In the genomic region with DNA sequence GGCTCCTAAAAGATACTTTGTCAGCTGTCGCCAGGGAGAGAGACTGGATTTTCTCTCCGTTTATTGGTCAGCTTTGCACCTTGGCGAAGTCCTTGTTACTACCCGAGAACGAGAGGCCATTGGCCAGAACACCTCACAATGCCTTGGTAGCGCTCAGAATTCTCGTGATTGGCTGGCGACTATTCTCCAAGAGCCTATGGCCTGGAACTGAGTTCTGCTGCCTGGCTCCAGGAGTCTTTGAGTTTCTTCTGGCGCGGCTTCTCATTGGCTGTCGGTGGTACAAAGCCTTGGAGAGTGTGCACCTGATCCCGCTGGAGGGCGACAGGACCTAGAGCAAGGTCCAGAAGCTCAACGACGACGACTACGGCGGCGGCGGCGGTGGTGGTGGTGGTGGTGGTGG, we compare ENCODE assay signal across 8 mouse cellular contexts. TPM values are rescaled to one million over a fixed set of nuclear protein-coding genes. Genes with fewer than 3 reads are reported as not detected.
DNase-seq lines count a peak whose midpoint lies in the region; ATAC-seq and TF ChIP-seq lines count a peak whose summit lies in the region.

A gene (plus strand): TSS at position 216 of the 400 bp plus-strand sequence.

- H3K27me3 ChIP-seq in embryonic facial prominence, embryonic 15.5 days, result no peaks in the 10 kb centered on the region
- no peaks in the 10 kb centered on the region for H3K27me3 ChIP-seq in hindbrain, postnatal 0 days (ENCODE audit: insufficient read depth, low read length)
- no peaks in the 10 kb centered on the region for H3K27me3 ChIP-seq in liver, embryonic 11.5 days (replicated peaks; ENCODE audit: control insufficient read depth, insufficient read depth, low read length)
- H3K27me3 ChIP-seq in midbrain, postnatal 0 days (ENCODE audit: insufficient read depth, low read length), result no peaks in the 10 kb centered on the region

- peak within 1 kb of the TSS; percentile 22 for H3K4me2 ChIP-seq in embryonic facial prominence, embryonic 15.5 days (replicated peaks)
- peak within 1 kb of the TSS; percentile 35; the same call in 1 of the 2 replicates for H3K4me2 ChIP-seq in hindbrain, postnatal 0 days (ENCODE audit: low read depth, low read length)
- peak within 1 kb of the TSS; percentile 71 for H3K4me2 ChIP-seq in liver, embryonic 11.5 days
- H3K4me2 ChIP-seq in midbrain, postnatal 0 days (ENCODE audit: low read depth, low read length, poor library complexity, severe bottlenecking), result peak within 1 kb of the TSS; percentile 21; the same call in 1 of the 2 replicates

- no peak within 1 kb of the TSS for H3K4me3 ChIP-seq in embryonic facial prominence, embryonic 15.5 days (replicated peaks)
- peak within 1 kb of the TSS; percentile 21 for H3K4me3 ChIP-seq in hindbrain, postnatal 0 days (ENCODE audit: low read length)
- peak within 1 kb of the TSS; percentile 32 for H3K4me3 ChIP-seq in liver, embryonic 11.5 days (ENCODE audit: low read depth, low read length)
- H3K4me3 ChIP-seq in midbrain, postnatal 0 days (ENCODE audit: low read depth, low read length), result peak within 1 kb of the TSS; percentile 19; the same call in 1 of the 2 replicates

- ATAC-seq in CD4-positive, CD25-positive, alpha-beta regulatory T cell, adult 4 months, result peak; percentile 92
- ATAC-seq in activated CD4-positive, CD25-positive, alpha-beta regulatory T cell, adult 4 months, result peak; percentile 36
- ATAC-seq in embryonic facial prominence, embryonic 15.5 days (ENCODE audit: insufficient number of reproducible peaks, low FRiP score, low TSS enrichment, low read depth), result peak; percentile 70; the same call in 1 of the 2 replicates
- ATAC-seq in hindbrain, postnatal 0 days, result peak; percentile 86
- ATAC-seq in liver, embryonic 11.5 days (replicated peaks; ENCODE audit: low FRiP score), result peak; percentile 48
- ATAC-seq in midbrain, postnatal 0 days (ENCODE audit: low FRiP score), result peak; percentile 73; the same call in 1 of the 2 replicates

- 25% methylated on average over 21 of the region's 21 CpGs for WGBS in embryonic facial prominence, embryonic 15.5 days
- 16% methylated on average over 21 of the region's 21 CpGs for WGBS in hindbrain, postnatal 0 days
- whole genome bisulfite sequencing in liver, embryonic 11.5 days, result 14% methylated on average over 21 of the region's 21 CpGs
- WGBS in midbrain, postnatal 0 days, result 23% methylated on average over 21 of the region's 21 CpGs

- DNase-seq in hindbrain, postnatal 0 days (ENCODE audit: low spot score), result peak; percentile 74
- DNase-seq in liver, embryonic 11.5 days (ENCODE audit: low spot score), result peak; percentile 54
- peak; percentile 83 for DNase-seq in midbrain, postnatal 0 days (ENCODE audit: low spot score)
- no peak for DNase-seq in adipocyte (ENCODE audit: low spot score)
- DNase-seq in layer of hippocampus, postnatal 36 days, result no peak

- no peaks in the 10 kb centered on the region for H3K9me3 ChIP-seq in embryonic facial prominence, embryonic 15.5 days (replicated peaks)
- no peaks in the 10 kb centered on the region for H3K9me3 ChIP-seq in hindbrain, postnatal 0 days (ENCODE audit: low read length)
- H3K9me3 ChIP-seq in liver, embryonic 11.5 days (ENCODE audit: control insufficient read depth, low read length), result no peaks in the 10 kb centered on the region
- H3K9me3 ChIP-seq in midbrain, postnatal 0 days (ENCODE audit: low read length), result no peaks in the 10 kb centered on the region

- no peak within 1 kb of the TSS for H3K9ac ChIP-seq in embryonic facial prominence, embryonic 15.5 days
- peak within 1 kb of the TSS; percentile 30; the same call in 1 of the 2 replicates for H3K9ac ChIP-seq in hindbrain, postnatal 0 days (replicated peaks; ENCODE audit: low read length)
- 0 out of 2 replicates have a peak within 1 kb of the TSS, but pooled peaks have one; percentile 27 for H3K9ac ChIP-seq in liver, embryonic 11.5 days (ENCODE audit: low read depth, low read length)
- no peak within 1 kb of the TSS for H3K9ac ChIP-seq in midbrain, postnatal 0 days (replicated peaks; ENCODE audit: low read length, poor library complexity, severe bottlenecking)

- TF ChIP-seq CTCF in hindbrain, postnatal 0 days (IDR thresholded peaks at IDR 0.05; ENCODE audit: low read depth), result peak; percentile 32
- no peak for TF ChIP-seq CTCF in midbrain, postnatal 0 days (IDR thresholded peaks at IDR 0.05)

- no peaks in the 10 kb centered on the region for H3K4me1 ChIP-seq in embryonic facial prominence, embryonic 15.5 days
- H3K4me1 ChIP-seq in hindbrain, postnatal 0 days (ENCODE audit: insufficient read depth, low read length), result no peaks in the 10 kb centered on the region
- H3K4me1 ChIP-seq in liver, embryonic 11.5 days (replicated peaks; ENCODE audit: control insufficient read depth, insufficient read depth, low read length), result peaks cover 22% of the 10 kb centered on the region
- H3K4me1 ChIP-seq in midbrain, postnatal 0 days (ENCODE audit: insufficient read depth, low read length), result no peaks in the 10 kb centered on the region

- no peak within 1 kb of the TSS for H3K27ac ChIP-seq in embryonic facial prominence, embryonic 15.5 days (replicated peaks)
- H3K27ac ChIP-seq in hindbrain, postnatal 0 days, result peak within 1 kb of the TSS; percentile 48; the same call in 1 of the 2 replicates
- H3K27ac ChIP-seq in liver, embryonic 11.5 days (ENCODE audit: low read depth, low read length), result no peak within 1 kb of the TSS
- no peak within 1 kb of the TSS for H3K27ac ChIP-seq in midbrain, postnatal 0 days (ENCODE audit: low read depth, low read length)

- H3K36me3 ChIP-seq in embryonic facial prominence, embryonic 15.5 days, result no peaks in the 10 kb centered on the region
- H3K36me3 ChIP-seq in hindbrain, postnatal 0 days (ENCODE audit: insufficient read depth, low read length), result no peaks in the 10 kb centered on the region
- H3K36me3 ChIP-seq in liver, embryonic 11.5 days (ENCODE audit: control insufficient read depth, insufficient read depth, low read length), result 0 out of 2 replicates have a peak, but pooled peaks cover 3% of the 10 kb centered on the region
- no peaks in the 10 kb centered on the region for H3K36me3 ChIP-seq in midbrain, postnatal 0 days (ENCODE audit: insufficient read depth, low read length)

RNA-seq across cellular contexts. Expression of the gene that starts here (rescaled TPM):
- polyA plus RNA-seq in CD4-positive, CD25-positive, alpha-beta regulatory T cell, adult 4 months (2017; shearing (Covaris generic)), result 10 to 100 TPM; 14.5 to 22.1 TPM
- 1 to 10 TPM; 1.3 to 1.9 TPM for polyA plus RNA-seq in activated CD4-positive, CD25-positive, alpha-beta regulatory T cell, adult 4 months (2017; shearing (Covaris generic))
- polyA plus RNA-seq in embryonic facial prominence, embryonic 15.5 days (2015; fragmentation: Nextera tagmentation; extraction: Ambion mirVana), result 2.3 and 2.9 TPM in 2 replicates
- 11.6 and 12.8 TPM in 2 replicates for total RNA-seq in hindbrain, postnatal 0 days (2014; rRNA removed)
- polyA plus RNA-seq in hindbrain, postnatal 0 days (2015; fragmentation: Nextera tagmentation; extraction: Ambion mirVana), result 12.2 and 14.1 TPM in 2 replicates
- 2.8 and 5.2 TPM in 2 replicates for polyA plus RNA-seq in liver, embryonic 11.5 days (2014; fragmentation: Nextera tagmentation; extraction: Ambion mirVana)
- total RNA-seq in midbrain, postnatal 0 days (2014; rRNA removed), result 6.0 and 11.1 TPM in 2 replicates
- 7.6 and 8.7 TPM in 2 replicates for polyA plus RNA-seq in midbrain, postnatal 0 days (2015; fragmentation: Nextera tagmentation; extraction: Ambion mirVana)
- 1 to 10 TPM in 1 of 2 experiments, under 1 TPM in 1; 0.88 to 1.8 TPM for total RNA-seq in layer of hippocampus, postnatal 36 days (2021)

Comparison
In these comparisons a context has a peak if more than half of its experiments do, and no peak if none do; other contexts are left out.
1. ATAC-seq: peak in every context shown above with its lines; median percentile 92 in CD4-positive, CD25-positive, alpha-beta regulatory T cell, adult 4 months; 86 in hindbrain, postnatal 0 days; 73 in midbrain, postnatal 0 days; 70 in embryonic facial prominence, embryonic 15.5 days; 48 in liver, embryonic 11.5 days; 36 in activated CD4-positive, CD25-positive, alpha-beta regulatory T cell, adult 4 months.
2. H3K4me2 ChIP-seq: peak in every context shown above with its lines; median percentile 71 in liver, embryonic 11.5 days; 35 in hindbrain, postnatal 0 days; 22 in embryonic facial prominence, embryonic 15.5 days; 21 in midbrain, postnatal 0 days.
3. H3K9ac ChIP-seq: peak in hindbrain, postnatal 0 days (single experiment) and liver, embryonic 11.5 days (single experiment); none in embryonic facial prominence, embryonic 15.5 days (single experiment) and midbrain, postnatal 0 days (single experiment).
4. DNase-seq: peak in hindbrain, postnatal 0 days (single experiment), liver, embryonic 11.5 days (single experiment) and midbrain, postnatal 0 days (single experiment); none in adipocyte (single experiment) and layer of hippocampus, postnatal 36 days (0 of 2).